In genomic region chr1:120077746-120078410, GRCm38 (mm10) we compare ENCODE assay signal across 32 mouse cellular contexts. TPM values are rescaled to one million over a fixed set of nuclear protein-coding genes. Genes with fewer than 3 reads are reported as not detected.
DNase-seq lines count a peak whose midpoint lies in the region; ATAC-seq and TF ChIP-seq lines count a peak whose summit lies in the region.
"Had no signal": no experiment of that assay in that cellular context is flagged by ENCODE, and none has a peak within 500 bp of the region (broad histone marks: within the 10 kb centered on the region; RNA-seq: fewer than 3 reads in every experiment).

No protein-coding gene starts in this region.

- H3K4me3 ChIP-seq in forebrain, embryonic 10.5 days, result no peak overlapping the region
- H3K4me3 ChIP-seq in forebrain, postnatal 0 days (ENCODE audit: low read depth, low read length), result no peak overlapping the region
- no peak overlapping the region for H3K4me3 ChIP-seq in midbrain, embryonic 10.5 days
- H3K4me3 ChIP-seq in midbrain, postnatal 0 days (ENCODE audit: low read depth, low read length), result no peak overlapping the region
- H3K4me3 ChIP-seq: embryonic facial prominence, embryonic 13.5 days; erythroblast, embryonic 14.5 days; heart, embryonic 10.5 days; intestine, embryonic 15.5 days; layer of hippocampus, adult 2 months; left cerebral cortex, adult 2 months; limb, embryonic 12.5 days; liver, embryonic 15.5 days; midbrain, embryonic 12.5 days had no signal

- peaks cover 40% of the 10 kb centered on the region for H3K4me1 ChIP-seq in forebrain, embryonic 10.5 days
- peaks cover 7% of the 10 kb centered on the region; the same call in 1 of the 2 replicates for H3K4me1 ChIP-seq in forebrain, postnatal 0 days (ENCODE audit: insufficient read depth)
- H3K4me1 ChIP-seq in midbrain, embryonic 10.5 days, result peaks cover 33% of the 10 kb centered on the region
- peaks cover 7% of the 10 kb centered on the region; the same call in 1 of the 2 replicates for H3K4me1 ChIP-seq in midbrain, postnatal 0 days (ENCODE audit: insufficient read depth, low read length)

- H3K27ac ChIP-seq in forebrain, embryonic 10.5 days, result peak overlapping the region; percentile 21; the same call in 1 of the 2 replicates
- no peak overlapping the region for H3K27ac ChIP-seq in forebrain, postnatal 0 days (ENCODE audit: low read depth, low read length)
- H3K27ac ChIP-seq in midbrain, embryonic 10.5 days (replicated peaks), result no peak overlapping the region; the same call in 1 of the 2 replicates
- H3K27ac ChIP-seq in midbrain, postnatal 0 days (ENCODE audit: low read depth, low read length), result no peak overlapping the region
- H3K27ac ChIP-seq: embryonic facial prominence, embryonic 13.5 days; heart, embryonic 10.5 days; intestine, embryonic 15.5 days; layer of hippocampus, adult 2 months; left cerebral cortex, adult 2 months; limb, embryonic 12.5 days; liver, embryonic 15.5 days; midbrain, embryonic 12.5 days; stomach, postnatal 0 days had no signal

- no peak for ATAC-seq in forebrain, postnatal 0 days
- no peak for ATAC-seq in midbrain, postnatal 0 days (ENCODE audit: low FRiP score)
- ATAC-seq: hindbrain, embryonic 16.5 days; intestine, embryonic 15.5 days had no signal

- TF ChIP-seq CTCF in forebrain, postnatal 0 days (IDR thresholded peaks at IDR 0.05; ENCODE audit: low read depth), result no peak
- no peak for TF ChIP-seq CTCF in midbrain, postnatal 0 days (IDR thresholded peaks at IDR 0.05)

- no peaks in the 10 kb centered on the region for H3K36me3 ChIP-seq in forebrain, embryonic 10.5 days (replicated peaks)
- H3K36me3 ChIP-seq in forebrain, postnatal 0 days (ENCODE audit: insufficient read depth), result no peaks in the 10 kb centered on the region
- no peaks in the 10 kb centered on the region for H3K36me3 ChIP-seq in midbrain, embryonic 10.5 days
- no peaks in the 10 kb centered on the region for H3K36me3 ChIP-seq in midbrain, postnatal 0 days (ENCODE audit: insufficient read depth, low read length)
- H3K36me3 ChIP-seq: embryonic facial prominence, embryonic 13.5 days; heart, embryonic 10.5 days; intestine, embryonic 15.5 days; limb, embryonic 12.5 days; liver, embryonic 15.5 days; midbrain, embryonic 12.5 days had no signal

- WGBS in forebrain, embryonic 10.5 days, result 3% methylated on average over 9 of the region's 9 CpGs
- WGBS in forebrain, postnatal 0 days, result 11% methylated on average over 9 of the region's 9 CpGs
- WGBS in midbrain, embryonic 10.5 days, result 15% methylated on average over 9 of the region's 9 CpGs
- WGBS in midbrain, postnatal 0 days, result 16% methylated on average over 9 of the region's 9 CpGs

- H3K4me2 ChIP-seq in forebrain, postnatal 0 days (ENCODE audit: low read depth), result no peak overlapping the region
- H3K4me2 ChIP-seq in midbrain, postnatal 0 days (ENCODE audit: low read depth, low read length, poor library complexity, severe bottlenecking), result no peak overlapping the region
- H3K4me2 ChIP-seq: embryonic facial prominence, embryonic 13.5 days; intestine, embryonic 15.5 days; limb, embryonic 12.5 days; liver, embryonic 15.5 days; lung, embryonic 14.5 days; midbrain, embryonic 12.5 days had no signal

- DNase-seq in forebrain, embryonic 10.5 days (ENCODE audit: extremely low spot score, low spot score), result no peak
- DNase-seq in forebrain, postnatal 0 days, result no peak
- DNase-seq in midbrain, embryonic 10.5 days (ENCODE audit: low spot score), result peak; percentile 27
- DNase-seq in midbrain, postnatal 0 days (ENCODE audit: low spot score), result no peak
- peak; percentile 61 for DNase-seq in ZHBTc4 (ENCODE audit: low read depth, low spot score)
- peak; percentile 45 for DNase-seq in retina, embryonic 14.5 days (ENCODE audit: low spot score)
- no peak for DNase-seq in urinary bladder, adult 18-20 months (ENCODE audit: low spot score in 2 of 2)
- no peak for DNase-seq in cerebellum, adult 8-10 months
- DNase-seq: adrenal gland, postnatal 10 days; cerebellum, adult 11 months; cerebellum, adult 9-11 months; gastrocnemius, postnatal 25 days; heart, adult 11 months; heart, postnatal 36 days; kidney, adult 2 months; kidney, postnatal 36 days; lung, embryonic 14.5 days; lung, postnatal 14 days; right cerebral cortex, postnatal 4 days; thymus, adult 18-20 months; thymus, postnatal 25 days had no signal

- no peak overlapping the region for H3K9ac ChIP-seq in forebrain, postnatal 0 days
- no peak overlapping the region for H3K9ac ChIP-seq in midbrain, postnatal 0 days (replicated peaks; ENCODE audit: low read length, poor library complexity, severe bottlenecking)
- H3K9ac ChIP-seq: embryonic facial prominence, embryonic 13.5 days; intestine, embryonic 15.5 days; limb, embryonic 12.5 days; liver, embryonic 15.5 days; lung, embryonic 14.5 days; midbrain, embryonic 12.5 days had no signal

- no peaks in the 10 kb centered on the region for H3K9me3 ChIP-seq in forebrain, embryonic 10.5 days
- H3K9me3 ChIP-seq in forebrain, postnatal 0 days (ENCODE audit: low read length), result no peaks in the 10 kb centered on the region
- no peaks in the 10 kb centered on the region for H3K9me3 ChIP-seq in midbrain, embryonic 10.5 days (replicated peaks)
- no peaks in the 10 kb centered on the region for H3K9me3 ChIP-seq in midbrain, postnatal 0 days (ENCODE audit: low read length)
- H3K9me3 ChIP-seq: embryonic facial prominence, embryonic 13.5 days; heart, embryonic 10.5 days; intestine, embryonic 15.5 days; limb, embryonic 12.5 days; liver, embryonic 15.5 days; midbrain, embryonic 12.5 days had no signal

- peaks cover 37% of the 10 kb centered on the region for H3K27me3 ChIP-seq in forebrain, embryonic 10.5 days (ENCODE audit: poor library complexity, severe bottlenecking)
- H3K27me3 ChIP-seq in forebrain, postnatal 0 days (ENCODE audit: insufficient read depth, low read length), result peaks cover 13% of the 10 kb centered on the region
- H3K27me3 ChIP-seq in midbrain, embryonic 10.5 days (ENCODE audit: low read depth, poor library complexity, severe bottlenecking), result peaks cover 39% of the 10 kb centered on the region
- peaks cover 4% of the 10 kb centered on the region; the same call in 1 of the 2 replicates for H3K27me3 ChIP-seq in midbrain, postnatal 0 days (ENCODE audit: insufficient read depth, low read length)
- H3K27me3 ChIP-seq: intestine, embryonic 15.5 days had no signal

RNA-seq across cellular contexts. Expression of gene Tmem37, which starts 4.0 kb away (rescaled TPM):
- 6.7 TPM in 2 replicates for polyA plus RNA-seq in forebrain, embryonic 10.5 days (2016; fragmentation: Nextera tagmentation; extraction: Ambion mirVana)
- 3.3 and 6.0 TPM in 2 replicates for total RNA-seq in forebrain, postnatal 0 days (2014; rRNA removed)
- polyA plus RNA-seq in forebrain, postnatal 0 days (2015; fragmentation: Nextera tagmentation; extraction: Ambion mirVana), result 6.8 and 9.7 TPM in 2 replicates
- polyA plus RNA-seq in midbrain, embryonic 10.5 days (2016; fragmentation: Nextera tagmentation; extraction: Ambion mirVana), result 6.6 and 7.4 TPM in 2 replicates
- total RNA-seq in midbrain, postnatal 0 days (2014; rRNA removed), result 2.7 and 4.0 TPM in 2 replicates
- polyA plus RNA-seq in midbrain, postnatal 0 days (2015; fragmentation: Nextera tagmentation; extraction: Ambion mirVana), result 6.9 and 7.5 TPM in 2 replicates

RNA-seq across cellular contexts. Expression of gene Dbi, which starts 43.0 kb away (rescaled TPM):
- polyA plus RNA-seq in forebrain, embryonic 10.5 days (2016; fragmentation: Nextera tagmentation; extraction: Ambion mirVana), result 797 and 870 TPM in 2 replicates
- 533 and 625 TPM in 2 replicates for total RNA-seq in forebrain, postnatal 0 days (2014; rRNA removed)
- 1,729 and 1,732 TPM in 2 replicates for polyA plus RNA-seq in forebrain, postnatal 0 days (2015; fragmentation: Nextera tagmentation; extraction: Ambion mirVana)
- 767 and 805 TPM in 2 replicates for polyA plus RNA-seq in midbrain, embryonic 10.5 days (2016; fragmentation: Nextera tagmentation; extraction: Ambion mirVana)
- 515 and 540 TPM in 2 replicates for total RNA-seq in midbrain, postnatal 0 days (2014; rRNA removed)
- polyA plus RNA-seq in midbrain, postnatal 0 days (2015; fragmentation: Nextera tagmentation; extraction: Ambion mirVana), result 1,809 and 1,897 TPM in 2 replicates

RNA-seq across cellular contexts. Expression of gene 3110009E18Rik, which starts 43.1 kb away (rescaled TPM):
- 21.6 and 22.7 TPM in 2 replicates for polyA plus RNA-seq in forebrain, embryonic 10.5 days (2016; fragmentation: Nextera tagmentation; extraction: Ambion mirVana)
- total RNA-seq in forebrain, postnatal 0 days (2014; rRNA removed), result 2.3 and 4.6 TPM in 2 replicates
- polyA plus RNA-seq in forebrain, postnatal 0 days (2015; fragmentation: Nextera tagmentation; extraction: Ambion mirVana), result 16.7 and 24.2 TPM in 2 replicates
- polyA plus RNA-seq in midbrain, embryonic 10.5 days (2016; fragmentation: Nextera tagmentation; extraction: Ambion mirVana), result 22.3 and 27.2 TPM in 2 replicates
- total RNA-seq in midbrain, postnatal 0 days (2014; rRNA removed), result 0.77 and 1.9 TPM in 2 replicates
- polyA plus RNA-seq in midbrain, postnatal 0 days (2015; fragmentation: Nextera tagmentation; extraction: Ambion mirVana), result 11.4 and 15.7 TPM in 2 replicates
- polyA plus RNA-seq: erythroblast, embryonic 14.5 days had no signal

Comparison
In these comparisons a context has a peak if more than half of its experiments do, and no peak if none do; other contexts are left out.
1. DNase-seq: peak in midbrain, embryonic 10.5 days (single experiment), ZHBTc4 (single experiment) and retina, embryonic 14.5 days (single experiment); none in forebrain, embryonic 10.5 days (single experiment), forebrain, postnatal 0 days (single experiment), midbrain, postnatal 0 days (single experiment), urinary bladder, adult 18-20 months (0 of 2) and cerebellum, adult 8-10 months (single experiment).